Mouse (Mus musculus): ENCODE results near the gene Ptpre. TPM values are rescaled to one million over a fixed set of nuclear protein-coding genes. Genes with fewer than 3 reads are reported as not detected.

Ptpre gene
- polyA plus RNA-seq, 1 experiment from 2014 or later, result 2.5 TPM

DNA sequence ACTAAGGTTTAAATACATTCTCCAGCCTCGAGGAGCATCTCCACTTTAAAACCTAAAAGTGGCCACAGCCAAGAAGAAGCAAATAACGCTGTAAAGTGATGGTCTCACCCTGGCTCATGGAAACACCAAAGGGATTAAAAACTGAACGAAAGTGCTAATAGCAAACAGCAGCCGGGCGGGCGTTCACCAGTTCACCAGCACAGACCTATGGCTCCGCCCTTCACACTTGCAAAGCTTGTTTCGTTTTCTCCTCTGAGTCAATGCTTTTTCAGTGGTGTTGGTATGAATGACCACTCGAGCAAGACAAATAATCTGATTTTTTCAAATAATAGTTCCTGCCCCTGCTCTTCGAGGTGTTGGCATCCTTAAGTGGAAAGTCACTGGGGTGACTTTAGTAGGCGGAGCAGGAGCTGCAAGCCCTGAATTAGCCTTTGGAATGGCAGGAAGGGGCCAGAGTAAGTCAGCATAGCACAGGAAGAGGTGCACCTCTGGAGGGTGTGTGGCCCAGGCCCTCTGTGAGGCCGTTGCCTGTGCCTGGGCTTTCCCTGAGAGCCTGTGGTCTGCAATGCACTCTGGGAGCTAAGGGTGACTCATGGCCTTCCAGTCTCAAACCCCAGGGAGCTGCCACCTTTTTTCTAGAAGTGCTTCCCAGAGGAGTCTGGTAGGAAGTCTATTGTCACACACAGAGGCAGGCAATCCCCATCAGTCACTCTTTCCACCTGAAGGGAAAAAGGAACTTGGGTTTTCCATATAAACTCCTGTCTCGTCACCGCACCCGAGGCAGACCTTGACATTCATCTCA is 67.9 kb downstream of the Ptpre start:
- peak overlapping the region; percentile 92 for H3K27ac ChIP-seq (ENCODE audit: low read length)
- peaks cover 18% of the 10 kb centered on the region for H3K4me1 ChIP-seq (replicated peaks; ENCODE audit: control insufficient read depth, insufficient read depth, low read length)
- WGBS, result 33% methylated on average over 15 of the region's 15 CpGs
- no peaks in the 10 kb centered on the region for H3K9me3 ChIP-seq (ENCODE audit: control insufficient read depth, low read length)
- ATAC-seq (ENCODE audit: low read depth), result peak; percentile 90
- H3K4me3 ChIP-seq (ENCODE audit: low read length), result peak overlapping the region; percentile 21; the same call in 1 of the 2 replicates
- H3K27me3 ChIP-seq (ENCODE audit: control insufficient read depth, insufficient read depth, low read depth, low read length), result no peaks in the 10 kb centered on the region
- H3K9ac ChIP-seq (ENCODE audit: low read length), result peak overlapping the region; percentile 35; the same call in 1 of the 2 replicates
- H3K4me2 ChIP-seq (ENCODE audit: low read depth, low read length), result peak overlapping the region; percentile 29
- no peaks in the 10 kb centered on the region for H3K36me3 ChIP-seq (ENCODE audit: control insufficient read depth, insufficient read depth, low read length)

DNA sequence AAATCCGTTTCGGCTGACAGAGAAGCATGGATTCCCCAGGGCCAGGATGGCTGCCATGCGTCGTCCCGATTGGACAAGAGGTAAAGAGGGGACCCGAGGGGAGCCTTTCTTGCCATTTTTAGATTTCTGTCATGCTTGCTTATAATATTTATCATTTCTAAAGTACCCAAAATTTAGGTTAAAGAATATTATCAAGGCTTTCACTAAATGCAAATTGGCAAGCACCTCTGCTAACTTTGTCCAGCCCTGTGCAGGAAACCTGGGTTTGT is 68.5 kb downstream of the Ptpre start:
- H3K4me2 ChIP-seq (ENCODE audit: low read depth, low read length), result no peak overlapping the region
- no peak overlapping the region for H3K4me3 ChIP-seq (ENCODE audit: low read length)
- no peak overlapping the region for H3K9ac ChIP-seq (ENCODE audit: low read length)
- peaks cover 18% of the 10 kb centered on the region for H3K4me1 ChIP-seq (replicated peaks; ENCODE audit: control insufficient read depth, insufficient read depth, low read length)
- no peaks in the 10 kb centered on the region for H3K27me3 ChIP-seq (ENCODE audit: control insufficient read depth, insufficient read depth, low read depth, low read length)
- peak overlapping the region; percentile 92 for H3K27ac ChIP-seq (ENCODE audit: low read length)
- no peaks in the 10 kb centered on the region for H3K36me3 ChIP-seq (ENCODE audit: control insufficient read depth, insufficient read depth, low read length)
- ATAC-seq (ENCODE audit: low read depth), result no peak
- 69% methylated on average over 6 of the region's 6 CpGs for WGBS
- no peaks in the 10 kb centered on the region for H3K9me3 ChIP-seq (ENCODE audit: control insufficient read depth, low read length)

DNA sequence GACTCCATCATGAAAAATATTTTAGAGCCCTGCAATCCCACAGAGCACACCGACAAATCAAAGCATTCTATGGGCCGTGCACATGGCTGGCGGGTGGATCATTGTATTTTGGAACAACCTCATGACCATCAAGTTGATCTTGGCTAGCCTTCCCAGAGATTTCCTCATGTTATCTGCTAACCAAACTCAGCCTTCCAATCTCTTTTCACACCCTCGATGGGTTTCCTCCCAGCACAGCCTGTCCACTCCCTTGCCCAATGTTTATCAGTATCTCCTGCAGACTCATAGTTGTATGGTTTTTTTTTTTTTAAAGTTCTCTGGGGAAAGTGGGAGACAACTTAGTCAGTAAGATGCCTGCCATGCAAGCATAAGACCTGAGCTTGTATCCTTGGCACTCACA is 70.9 kb downstream of the Ptpre start:
- H3K27me3 ChIP-seq (ENCODE audit: control insufficient read depth, insufficient read depth, low read depth, low read length), result no peaks in the 10 kb centered on the region
- no peak overlapping the region for H3K4me2 ChIP-seq (ENCODE audit: low read depth, low read length)
- no peak overlapping the region for H3K4me3 ChIP-seq (ENCODE audit: low read length)
- 67% methylated on average over 4 of the region's 4 CpGs for WGBS
- no peak overlapping the region for H3K27ac ChIP-seq (ENCODE audit: low read length)
- H3K4me1 ChIP-seq (replicated peaks; ENCODE audit: control insufficient read depth, insufficient read depth, low read length), result peaks cover 18% of the 10 kb centered on the region
- H3K36me3 ChIP-seq (ENCODE audit: control insufficient read depth, insufficient read depth, low read length), result no peaks in the 10 kb centered on the region
- H3K9me3 ChIP-seq (ENCODE audit: control insufficient read depth, low read length), result no peaks in the 10 kb centered on the region
- no peak overlapping the region for H3K9ac ChIP-seq (ENCODE audit: low read length)
- ATAC-seq (ENCODE audit: low read depth), result no peak

DNA sequence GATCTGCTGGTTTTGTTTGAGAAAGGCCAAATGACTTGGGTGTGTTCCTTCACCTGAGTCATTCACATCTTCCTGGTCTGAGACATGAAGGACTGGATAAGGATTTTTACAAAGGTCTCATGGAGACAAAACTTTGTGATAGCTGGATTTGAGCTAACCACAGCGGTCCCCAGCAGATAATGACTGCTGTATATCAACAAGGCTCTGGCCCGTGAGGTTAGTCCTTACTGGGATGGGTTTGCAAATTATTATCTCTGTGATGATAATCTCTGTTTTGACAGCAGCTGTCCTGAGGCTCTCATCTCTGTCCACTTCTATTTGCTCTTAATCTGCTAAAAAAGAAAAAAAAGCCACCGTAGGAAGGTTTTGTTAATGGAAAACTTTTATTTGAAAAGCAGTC is 71.7 kb downstream of the Ptpre start:
- WGBS, result 21% methylated on average over 3 of the region's 3 CpGs
- no peak overlapping the region for H3K9ac ChIP-seq (ENCODE audit: low read length)
- H3K4me3 ChIP-seq (ENCODE audit: low read length), result no peak overlapping the region
- no peak for ATAC-seq (ENCODE audit: low read depth)
- H3K4me2 ChIP-seq (ENCODE audit: low read depth, low read length), result peak overlapping the region; percentile 31; the same call in 1 of the 2 replicates
- no peaks in the 10 kb centered on the region for H3K36me3 ChIP-seq (ENCODE audit: control insufficient read depth, insufficient read depth, low read length)
- H3K9me3 ChIP-seq (ENCODE audit: control insufficient read depth, low read length), result no peaks in the 10 kb centered on the region
- H3K4me1 ChIP-seq (replicated peaks; ENCODE audit: control insufficient read depth, insufficient read depth, low read length), result peaks cover 18% of the 10 kb centered on the region
- no peaks in the 10 kb centered on the region for H3K27me3 ChIP-seq (ENCODE audit: control insufficient read depth, insufficient read depth, low read depth, low read length)
- H3K27ac ChIP-seq (ENCODE audit: low read length), result no peak overlapping the region

- peak; percentile 20; the same call in 1 of the 2 replicates for ATAC-seq (ENCODE audit: low read depth)
- H3K27ac ChIP-seq (ENCODE audit: low read length), result no peak overlapping the region
- H3K9me3 ChIP-seq (ENCODE audit: control insufficient read depth, low read length), result no peaks in the 10 kb centered on the region
- peak overlapping the region; percentile 31 for H3K4me2 ChIP-seq (ENCODE audit: low read depth, low read length)
- no peak overlapping the region for H3K4me3 ChIP-seq (ENCODE audit: low read length)
- peak overlapping the region; percentile 22; the same call in 1 of the 2 replicates for H3K9ac ChIP-seq (ENCODE audit: low read length)
- no peaks in the 10 kb centered on the region for H3K36me3 ChIP-seq (ENCODE audit: control insufficient read depth, insufficient read depth, low read length)
- H3K27me3 ChIP-seq (ENCODE audit: control insufficient read depth, insufficient read depth, low read depth, low read length), result no peaks in the 10 kb centered on the region
- WGBS, result 13% methylated on average over 7 of the region's 7 CpGs
- peaks cover 18% of the 10 kb centered on the region for H3K4me1 ChIP-seq (replicated peaks; ENCODE audit: control insufficient read depth, insufficient read depth, low read length)
These were observed 72.4 kb downstream of the Ptpre start for GRCm38 (mm10) chr7:135609655-135610054.

GRCm38 (mm10) chr7:135612276-135612675 is 75.0 kb downstream of the Ptpre start:
- no peak overlapping the region for H3K4me2 ChIP-seq (ENCODE audit: low read depth, low read length)
- no peak for ATAC-seq (ENCODE audit: low read depth)
- no peaks in the 10 kb centered on the region for H3K27me3 ChIP-seq (ENCODE audit: control insufficient read depth, insufficient read depth, low read depth, low read length)
- no peak overlapping the region for H3K9ac ChIP-seq (ENCODE audit: low read length)
- no peaks in the 10 kb centered on the region for H3K36me3 ChIP-seq (ENCODE audit: control insufficient read depth, insufficient read depth, low read length)
- no peak overlapping the region for H3K4me3 ChIP-seq (ENCODE audit: low read length)
- no peak overlapping the region for H3K27ac ChIP-seq (ENCODE audit: low read length)
- no peaks in the 10 kb centered on the region for H3K9me3 ChIP-seq (ENCODE audit: control insufficient read depth, low read length)
- H3K4me1 ChIP-seq (replicated peaks; ENCODE audit: control insufficient read depth, insufficient read depth, low read length), result peaks cover 13% of the 10 kb centered on the region
- WGBS, result 70% methylated on average over 16 of the region's 16 CpGs

- WGBS, result 72% methylated on average over 7 of the region's 7 CpGs
- no peaks in the 10 kb centered on the region for H3K27me3 ChIP-seq (ENCODE audit: control insufficient read depth, insufficient read depth, low read depth, low read length)
- no peak overlapping the region for H3K9ac ChIP-seq (ENCODE audit: low read length)
These were observed 75.5 kb downstream of the Ptpre start for GRCm38 (mm10) chr7:135612801-135613200.

GRCm38 (mm10) chr7:135613380-135613779 is 76.1 kb downstream of the Ptpre start:
- no peak overlapping the region for H3K4me3 ChIP-seq (ENCODE audit: low read length)
- no peak overlapping the region for H3K27ac ChIP-seq (ENCODE audit: low read length)
- no peak for ATAC-seq (ENCODE audit: low read depth)
- H3K27me3 ChIP-seq (ENCODE audit: control insufficient read depth, insufficient read depth, low read depth, low read length), result no peaks in the 10 kb centered on the region
- no peaks in the 10 kb centered on the region for H3K36me3 ChIP-seq (ENCODE audit: control insufficient read depth, insufficient read depth, low read length)
- peaks cover 13% of the 10 kb centered on the region for H3K4me1 ChIP-seq (replicated peaks; ENCODE audit: control insufficient read depth, insufficient read depth, low read length)
- no peak overlapping the region for H3K4me2 ChIP-seq (ENCODE audit: low read depth, low read length)
- H3K9me3 ChIP-seq (ENCODE audit: control insufficient read depth, low read length), result no peaks in the 10 kb centered on the region
- 88% methylated on average over 3 of the region's 3 CpGs for WGBS
- no peak overlapping the region for H3K9ac ChIP-seq (ENCODE audit: low read length)

More at GRCm38 (mm10) chr7:135612801-135613200, 75.5 kb downstream of the Ptpre start:
- H3K4me1 ChIP-seq (replicated peaks; ENCODE audit: control insufficient read depth, insufficient read depth, low read length), result peaks cover 13% of the 10 kb centered on the region
- H3K36me3 ChIP-seq (ENCODE audit: control insufficient read depth, insufficient read depth, low read length), result no peaks in the 10 kb centered on the region
- no peak overlapping the region for H3K4me2 ChIP-seq (ENCODE audit: low read depth, low read length)
- H3K27ac ChIP-seq (ENCODE audit: low read length), result no peak overlapping the region
- no peak overlapping the region for H3K4me3 ChIP-seq (ENCODE audit: low read length)
- no peaks in the 10 kb centered on the region for H3K9me3 ChIP-seq (ENCODE audit: control insufficient read depth, low read length)
- ATAC-seq (ENCODE audit: low read depth), result no peak

- Histone ChIP-seq H3K27ac (ENCODE audit: low read length) (no peak overlapping the region), H3K4me3 (ENCODE audit: low read length) (no peak overlapping the region), H3K9me3 (ENCODE audit: control insufficient read depth, low read length) (no peaks in the 10 kb centered on the region), H3K4me1 (replicated peaks; ENCODE audit: control insufficient read depth, insufficient read depth, low read length) (peaks cover 2% of the 10 kb centered on the region), H3K36me3 (ENCODE audit: control insufficient read depth, insufficient read depth, low read length) (no peaks in the 10 kb centered on the region), H3K9ac (ENCODE audit: low read length) (no peak overlapping the region), H3K4me2 (ENCODE audit: low read depth, low read length) (no peak overlapping the region), H3K27me3 (ENCODE audit: control insufficient read depth, insufficient read depth, low read depth, low read length) (no peaks in the 10 kb centered on the region)
- ATAC-seq (ENCODE audit: low read depth), result no peak
- WGBS, result 69% methylated on average over 8 of the region's 8 CpGs
These were observed 77.6 kb downstream of the Ptpre start for GRCm38 (mm10) chr7:135614892-135615291.
